Mouse (Mus musculus) erythroblast, embryonic 14.5 days (primary cell): Measurements from ENCODE around the gene Plcb4.

Experiments
- GATA1 ChIP-seq: IDR thresholded peaks from 2 replicates; pipeline ENCODE4 v1.6.1; 2012; ENCODE audit warnings: low read length, inconsistent platforms, mixed read lengths
- TAL1 ChIP-seq: IDR thresholded peaks from 3 replicates; pipeline ENCODE4 v1.6.1; 2012; ENCODE audit warnings: low read length, inconsistent platforms, mixed read lengths

DNA sequence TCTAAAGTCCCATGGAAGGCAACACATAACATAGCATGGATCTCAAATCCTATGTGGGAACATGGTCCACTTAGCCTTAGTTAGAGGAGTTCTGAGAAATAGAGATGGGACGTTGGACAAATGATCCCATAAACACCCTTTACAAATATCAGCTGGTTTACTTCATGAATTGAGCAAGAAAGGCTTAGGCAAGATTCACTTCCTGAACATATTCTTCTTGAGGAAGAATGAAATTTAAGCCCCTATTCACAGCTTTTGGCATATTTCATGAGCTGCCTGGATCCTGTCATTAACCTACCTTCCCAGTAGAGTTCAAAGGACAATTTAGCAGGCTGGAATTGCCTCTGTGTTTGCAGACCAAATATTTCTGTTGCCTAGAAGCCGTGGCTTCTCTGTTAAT lies 161.9 kb downstream of the Plcb4 start:
- no peak for TF ChIP-seq GATA1
- no peak for TF ChIP-seq TAL1
